Mouse (Mus musculus) liver, adult 2 months (tissue): Measurements from ENCODE around the gene Lin52.

Source experiments
- CTCF ChIP-seq: fragments of 200-500 bp; IDR thresholded peaks from 2 replicates; pipeline ENCODE4 v1.5.1; 2011; ENCODE audit warnings: low read depth, low read length, control low read depth
- POLR2A ChIP-seq: fragments of 200-500 bp; IDR thresholded peaks from 2 replicates; pipeline ENCODE4 v1.6.1; 2011; ENCODE audit warnings: low read length, control low read depth; ENCODE audit not compliant: insufficient read depth; ENCODE audit errors: extremely low read depth

DNA sequence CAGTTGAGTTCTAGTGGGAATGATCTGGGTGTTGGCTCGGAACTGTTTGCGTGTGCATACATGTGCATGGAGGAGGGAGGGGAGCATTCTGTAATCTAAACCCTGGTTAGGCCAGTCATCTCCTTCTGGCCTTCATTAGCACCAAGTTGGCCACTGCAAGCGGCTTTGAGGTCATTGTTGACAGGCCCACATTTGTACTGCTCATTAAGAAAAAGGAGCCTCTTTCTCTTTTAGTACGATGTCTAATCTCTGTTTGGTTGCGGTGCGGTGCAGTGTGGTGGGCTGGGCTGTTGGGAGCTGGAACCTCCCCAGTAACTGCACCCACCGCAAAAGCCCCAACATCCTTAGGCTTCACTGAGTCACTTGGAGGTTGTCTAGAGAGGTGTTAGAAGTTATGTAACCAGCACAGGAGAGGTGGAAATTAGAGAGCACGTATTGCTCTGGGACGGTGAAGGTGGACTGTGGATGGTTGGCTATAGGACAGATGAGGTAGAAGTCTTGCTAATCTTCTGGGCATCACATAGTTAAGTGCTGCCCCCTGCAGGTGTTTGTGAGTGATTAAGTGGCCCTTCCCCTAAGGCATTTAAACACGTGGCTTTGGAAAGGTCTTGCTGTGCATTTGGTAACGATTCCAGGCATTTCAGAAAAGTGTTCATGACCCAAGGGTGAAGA is 126.7 kb downstream of the Lin52 start:
- TF ChIP-seq CTCF (no peak), POLR2A (no peak)
